Mouse (Mus musculus): ENCODE measurements around the gene Bcas1. TPM values are rescaled to one million over a fixed set of nuclear protein-coding genes. Genes with fewer than 3 reads are reported as not detected.

Bcas1 gene
- total and polyA plus RNA-seq, 2 experiments, result 0.02 TPM; not detected in 1

GRCm38 (mm10) chr2:170450933-170451332, 23.3 kb upstream of the Bcas1 start:
- H3K4me3 ChIP-seq (ENCODE audit: insufficient read depth, low read depth, low read length), result no peak overlapping the region
- H3K27me3 ChIP-seq (ENCODE audit: control insufficient read depth, insufficient read depth, low read length), result no peaks in the 10 kb centered on the region
- no peak overlapping the region for H3K9ac ChIP-seq (ENCODE audit: low read depth, low read length)
- DNase-seq (ENCODE audit: extremely low read depth, low read depth, low spot score), result peak; percentile 81
- 5% methylated on average over 9 of the region's 9 CpGs for WGBS
- H3K79me2 ChIP-seq (ENCODE audit: control insufficient read depth, insufficient read depth, low read length), result no peaks in the 10 kb centered on the region
- 0 out of 2 replicates have a peak, but pooled peaks cover 1% of the 10 kb centered on the region for H3K4me1 ChIP-seq (ENCODE audit: control insufficient read depth, insufficient read depth, low read length)
- no peak overlapping the region for H3K27ac ChIP-seq (replicated peaks; ENCODE audit: insufficient read depth, low read depth, low read length)
- TF ChIP-seq POLR2A (IDR thresholded peaks at IDR 0.05; ENCODE audit: extremely low read depth, insufficient read depth, low read length), result no peak
- peak; percentile 87 for TF ChIP-seq CTCF (IDR thresholded peaks at IDR 0.05; ENCODE audit: low read depth, low read length)
- H3K36me3 ChIP-seq (ENCODE audit: control insufficient read depth, insufficient read depth, low read length), result no peaks in the 10 kb centered on the region

- DNase-seq (ENCODE audit: extremely low read depth, low read depth, low spot score), result no peak
- 83% methylated on average over 10 of the region's 10 CpGs for WGBS
- H3K36me3 ChIP-seq (ENCODE audit: control insufficient read depth, insufficient read depth, low read length), result no peaks in the 10 kb centered on the region
- no peak overlapping the region for H3K27ac ChIP-seq (replicated peaks; ENCODE audit: insufficient read depth, low read depth, low read length)
- no peak for TF ChIP-seq CTCF (IDR thresholded peaks at IDR 0.05; ENCODE audit: low read depth, low read length)
- no peak for TF ChIP-seq POLR2A (IDR thresholded peaks at IDR 0.05; ENCODE audit: extremely low read depth, insufficient read depth, low read length)
- H3K79me2 ChIP-seq (ENCODE audit: control insufficient read depth, insufficient read depth, low read length), result no peaks in the 10 kb centered on the region
- 0 out of 2 replicates have a peak, but pooled peaks cover 1% of the 10 kb centered on the region for H3K4me1 ChIP-seq (ENCODE audit: control insufficient read depth, insufficient read depth, low read length)
- H3K4me3 ChIP-seq (ENCODE audit: insufficient read depth, low read depth, low read length), result no peak overlapping the region
- no peaks in the 10 kb centered on the region for H3K27me3 ChIP-seq (ENCODE audit: control insufficient read depth, insufficient read depth, low read length)
- no peak overlapping the region for H3K9ac ChIP-seq (ENCODE audit: low read depth, low read length)
Observed at GRCm38 (mm10) chr2:170447651-170448050, 20.0 kb upstream of the Bcas1 start.

- Histone ChIP-seq H3K4me3 (ENCODE audit: insufficient read depth, low read depth, low read length) (no peak overlapping the region), H3K27ac (replicated peaks; ENCODE audit: insufficient read depth, low read depth, low read length) (no peak overlapping the region)
- 78% methylated on average over 5 of the region's 5 CpGs for WGBS
Observed at GRCm38 (mm10) chr2:170446843-170447383, 19.3 kb upstream of the Bcas1 start.

GRCm38 (mm10) chr2:170445861-170446260, 18.2 kb upstream of the Bcas1 start:
- Histone ChIP-seq H3K36me3 (ENCODE audit: control insufficient read depth, insufficient read depth, low read length) (no peaks in the 10 kb centered on the region), H3K27me3 (ENCODE audit: control insufficient read depth, insufficient read depth, low read length) (no peaks in the 10 kb centered on the region), H3K4me3 (ENCODE audit: insufficient read depth, low read depth, low read length) (no peak overlapping the region), H3K79me2 (ENCODE audit: control insufficient read depth, insufficient read depth, low read length) (no peaks in the 10 kb centered on the region), H3K9ac (ENCODE audit: low read depth, low read length) (no peak overlapping the region), H3K4me1 (ENCODE audit: control insufficient read depth, insufficient read depth, low read length) (no peaks in the 10 kb centered on the region), H3K27ac (replicated peaks; ENCODE audit: insufficient read depth, low read depth, low read length) (no peak overlapping the region)
- no peak for TF ChIP-seq POLR2A (IDR thresholded peaks at IDR 0.05; ENCODE audit: extremely low read depth, insufficient read depth, low read length)
- TF ChIP-seq CTCF (IDR thresholded peaks at IDR 0.05; ENCODE audit: low read depth, low read length), result no peak
- no peak for DNase-seq (ENCODE audit: extremely low read depth, low read depth, low spot score)
- WGBS, result 77% methylated on average over 5 of the region's 5 CpGs

More at GRCm38 (mm10) chr2:170446843-170447383, 19.3 kb upstream of the Bcas1 start:
- Histone ChIP-seq H3K27me3 (ENCODE audit: control insufficient read depth, insufficient read depth, low read length) (no peaks in the 10 kb centered on the region), H3K79me2 (ENCODE audit: control insufficient read depth, insufficient read depth, low read length) (no peaks in the 10 kb centered on the region), H3K4me1 (ENCODE audit: control insufficient read depth, insufficient read depth, low read length) (0 out of 2 replicates have a peak, but pooled peaks cover 1% of the 10 kb centered on the region), H3K9ac (ENCODE audit: low read depth, low read length) (no peak overlapping the region), H3K36me3 (ENCODE audit: control insufficient read depth, insufficient read depth, low read length) (no peaks in the 10 kb centered on the region)
- no peak for TF ChIP-seq CTCF (IDR thresholded peaks at IDR 0.05; ENCODE audit: low read depth, low read length)
- TF ChIP-seq POLR2A (IDR thresholded peaks at IDR 0.05; ENCODE audit: extremely low read depth, insufficient read depth, low read length), result no peak
- DNase-seq (ENCODE audit: extremely low read depth, low read depth, low spot score), result no peak

GRCm38 (mm10) chr2:170442535-170442934, 14.9 kb upstream of the Bcas1 start:
- Histone ChIP-seq H3K4me1 (ENCODE audit: control insufficient read depth, insufficient read depth, low read length) (no peaks in the 10 kb centered on the region), H3K4me3 (ENCODE audit: insufficient read depth, low read depth, low read length) (no peak overlapping the region), H3K36me3 (ENCODE audit: control insufficient read depth, insufficient read depth, low read length) (no peaks in the 10 kb centered on the region), H3K79me2 (ENCODE audit: control insufficient read depth, insufficient read depth, low read length) (no peaks in the 10 kb centered on the region), H3K27me3 (ENCODE audit: control insufficient read depth, insufficient read depth, low read length) (no peaks in the 10 kb centered on the region), H3K27ac (replicated peaks; ENCODE audit: insufficient read depth, low read depth, low read length) (no peak overlapping the region), H3K9ac (ENCODE audit: low read depth, low read length) (no peak overlapping the region)
- peak; percentile 37; the same call in 1 of the 2 replicates for TF ChIP-seq CTCF (IDR thresholded peaks at IDR 0.05; ENCODE audit: low read depth, low read length)
- no peak for TF ChIP-seq POLR2A (IDR thresholded peaks at IDR 0.05; ENCODE audit: extremely low read depth, insufficient read depth, low read length)
- peak; percentile 32 for DNase-seq (ENCODE audit: extremely low read depth, low read depth, low spot score)
- WGBS, result 73% methylated on average over 3 of the region's 3 CpGs

GRCm38 (mm10) chr2:170438782-170439181, 11.1 kb upstream of the Bcas1 start:
- no peaks in the 10 kb centered on the region for H3K36me3 ChIP-seq (ENCODE audit: control insufficient read depth, insufficient read depth, low read length)
- no peak overlapping the region for H3K4me3 ChIP-seq (ENCODE audit: insufficient read depth, low read depth, low read length)
- TF ChIP-seq POLR2A (IDR thresholded peaks at IDR 0.05; ENCODE audit: extremely low read depth, insufficient read depth, low read length) (no peak), CTCF (IDR thresholded peaks at IDR 0.05; ENCODE audit: low read depth, low read length) (no peak)
- no peak for DNase-seq (ENCODE audit: extremely low read depth, low read depth, low spot score)
- H3K27ac ChIP-seq (replicated peaks; ENCODE audit: insufficient read depth, low read depth, low read length), result no peak overlapping the region
- 40% methylated on average over 13 of the region's 13 CpGs for WGBS
- H3K4me1 ChIP-seq (ENCODE audit: control insufficient read depth, insufficient read depth, low read length), result no peaks in the 10 kb centered on the region
- no peaks in the 10 kb centered on the region for H3K79me2 ChIP-seq (ENCODE audit: control insufficient read depth, insufficient read depth, low read length)
- H3K27me3 ChIP-seq (ENCODE audit: control insufficient read depth, insufficient read depth, low read length), result no peaks in the 10 kb centered on the region
- H3K9ac ChIP-seq (ENCODE audit: low read depth, low read length), result no peak overlapping the region
